Mouse (Mus musculus) large intestine, adult 2 months (tissue): ENCODE results near the gene Cpe. TPM values are rescaled to one million over a fixed set of nuclear protein-coding genes. Genes with fewer than 3 reads are reported as not detected.

Experiments
- DNase-seq: peaks from one replicate; pipeline ENCODE4 v3.0.0-alpha.2; 2012; ENCODE audit warnings: low read depth, low spot score
- WGBS: fragments of 180-500 bp; shearing (Covaris S2); methylation state at CpG from one replicate; pipeline ENCODE4 v1.1.7; 2018; 5-methylcytosine and 5-hydroxymethylcytosine counted together
- polyA plus RNA-seq: library from polyadenylated mRNA; depleted of rRNA; stranded (reverse); fragments of >200 nt; gene quantifications from 2 replicates; pipeline ENCODE4 v1.2.3, GENCODE M21; 2012; rRNA removed

Cpe gene
- 42.0 and 43.0 TPM in 2 replicates for polyA plus RNA-seq

DNA sequence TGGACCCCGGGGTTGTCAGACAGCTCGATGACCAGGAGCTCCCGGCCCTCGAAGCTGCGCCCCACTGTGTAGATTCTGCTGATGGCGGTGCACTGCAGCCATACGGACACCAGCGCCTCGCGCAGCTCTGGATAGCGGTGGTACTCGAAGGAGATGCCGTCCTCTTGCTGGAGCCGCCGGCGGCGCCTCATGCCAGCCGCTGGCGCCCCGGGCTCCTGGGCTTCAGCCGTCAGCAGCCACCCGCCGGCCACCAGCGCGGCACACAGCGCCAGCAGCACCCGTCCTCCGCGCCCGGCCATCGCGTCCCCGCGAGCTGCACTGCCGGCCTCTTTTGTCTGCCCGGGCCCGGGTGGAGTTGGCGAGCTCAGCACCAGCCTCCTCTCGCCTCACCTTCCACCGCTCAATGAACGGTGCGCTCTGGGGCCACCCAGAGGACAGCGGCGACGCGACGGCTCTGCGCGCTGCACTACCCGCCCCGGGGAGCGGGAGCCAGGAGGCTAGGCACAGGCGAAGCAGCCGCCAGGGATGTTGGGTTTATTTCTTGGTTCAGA is at the start of gene Cpe:
TSS of gene Cpe (minus strand) at position 404 of the 551 bp plus-strand sequence.
- WGBS, result under 1% methylated on average over 54 of the region's 54 CpGs
- DNase-seq, result peak; percentile 19

DNA sequence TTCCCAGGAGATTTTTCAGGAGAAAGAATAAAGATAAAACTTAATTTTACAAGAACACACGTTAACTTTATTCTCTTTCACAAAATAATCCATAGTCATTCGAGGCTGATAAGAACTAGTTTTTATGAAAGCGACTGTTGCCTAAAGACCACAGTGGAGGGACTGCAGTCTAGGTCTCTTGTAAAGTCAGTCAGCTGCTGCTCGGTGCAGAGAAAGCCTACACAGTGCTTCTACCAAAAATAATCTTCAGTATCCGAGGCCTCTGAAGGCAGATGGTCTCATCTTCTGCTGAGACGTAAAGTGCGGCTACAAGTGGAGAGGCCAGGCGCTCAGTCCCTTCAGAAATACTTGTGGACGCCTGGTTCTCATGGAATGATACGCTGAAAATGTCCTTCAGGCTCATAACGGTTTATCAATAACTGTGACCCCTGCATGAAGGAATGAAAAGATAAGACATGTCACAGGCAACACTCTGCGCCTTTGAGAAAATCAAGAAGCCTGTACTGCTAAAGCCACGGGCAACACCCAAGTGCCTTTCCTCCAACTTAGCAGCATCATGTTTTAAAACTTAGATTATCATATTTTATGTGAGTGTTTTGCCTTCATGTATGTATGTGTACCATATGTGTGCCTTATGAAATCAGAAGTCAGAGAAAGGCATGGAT is 47.8 kb upstream of the Cpe start:
- 91% methylated on average over 13 of the region's 13 CpGs for WGBS

DNA sequence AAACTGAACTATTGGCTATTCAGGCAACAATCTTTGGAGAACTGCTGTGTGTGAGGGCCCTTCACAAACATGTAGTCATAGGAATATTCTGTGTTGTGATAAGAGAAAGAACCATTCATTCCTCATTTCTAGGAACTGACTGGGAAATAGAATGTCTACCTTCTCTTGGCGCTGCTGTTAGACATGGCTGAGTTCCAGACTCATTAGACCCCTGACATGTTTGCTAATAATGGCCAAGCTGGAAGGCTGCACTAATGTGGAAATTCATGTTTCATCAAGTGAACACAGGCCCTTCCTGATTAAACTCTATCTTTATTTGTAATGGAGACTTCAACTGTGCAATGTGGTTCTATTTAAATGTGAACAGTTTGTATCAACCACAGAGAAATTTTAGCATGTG is 46.1 kb upstream of the Cpe start:
- no peak for DNase-seq

More for the DNA sequence above, 47.8 kb upstream of the Cpe start:
- DNase-seq, result no peak

DNA sequence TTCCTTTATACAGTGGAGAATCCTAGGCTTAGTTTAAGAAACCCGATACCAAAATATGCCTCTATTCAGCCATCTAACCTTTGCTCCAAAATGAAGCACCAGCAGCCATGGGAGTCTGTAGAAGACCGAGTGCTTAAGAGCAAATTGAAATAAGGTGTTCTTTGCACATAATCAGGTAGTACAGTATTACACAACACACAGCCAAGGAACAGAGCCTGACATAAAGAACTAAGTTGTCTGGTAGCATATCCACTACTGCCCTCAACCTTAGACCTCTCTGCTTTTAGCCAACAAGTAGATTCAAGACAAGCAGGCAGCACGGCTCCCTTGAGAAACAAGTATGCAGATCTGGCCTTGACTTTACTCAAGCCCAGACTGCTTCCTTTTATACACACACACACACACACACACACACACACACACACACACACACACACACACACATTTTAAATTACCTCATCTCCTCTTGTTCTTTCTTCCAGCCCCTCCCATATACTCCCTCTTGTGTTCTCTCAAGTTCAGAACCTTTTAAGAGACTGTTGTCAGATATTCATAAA is 44.0 kb upstream of the Cpe start:
- DNase-seq, result no peak
- 71% methylated on average over 3 of the region's 3 CpGs for WGBS

More for the DNA sequence above, 46.1 kb upstream of the Cpe start:
- WGBS, result 93% methylated on average over 1 of the region's 1 CpGs

DNA sequence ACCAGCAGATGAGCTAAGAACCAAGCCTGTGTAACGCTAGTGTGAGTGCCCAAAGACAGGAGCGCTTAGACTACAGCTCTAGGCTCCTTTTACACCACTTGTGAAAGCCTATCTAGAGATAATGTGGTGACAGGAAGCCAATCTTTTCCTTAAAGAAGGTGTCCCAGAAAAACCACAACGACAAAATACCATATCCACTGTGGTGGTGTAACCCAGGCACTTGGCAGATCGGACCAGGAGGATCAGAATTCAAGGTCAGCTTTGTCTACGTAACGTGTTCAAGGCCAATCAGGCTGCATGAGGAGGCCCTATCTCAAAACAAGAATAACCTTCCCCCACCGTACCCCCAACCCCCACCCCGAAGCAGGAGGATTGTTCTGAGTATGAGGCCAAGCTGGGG is 42.3 kb upstream of the Cpe start:
- no peak for DNase-seq
- 94% methylated on average over 8 of the region's 8 CpGs for WGBS

DNA sequence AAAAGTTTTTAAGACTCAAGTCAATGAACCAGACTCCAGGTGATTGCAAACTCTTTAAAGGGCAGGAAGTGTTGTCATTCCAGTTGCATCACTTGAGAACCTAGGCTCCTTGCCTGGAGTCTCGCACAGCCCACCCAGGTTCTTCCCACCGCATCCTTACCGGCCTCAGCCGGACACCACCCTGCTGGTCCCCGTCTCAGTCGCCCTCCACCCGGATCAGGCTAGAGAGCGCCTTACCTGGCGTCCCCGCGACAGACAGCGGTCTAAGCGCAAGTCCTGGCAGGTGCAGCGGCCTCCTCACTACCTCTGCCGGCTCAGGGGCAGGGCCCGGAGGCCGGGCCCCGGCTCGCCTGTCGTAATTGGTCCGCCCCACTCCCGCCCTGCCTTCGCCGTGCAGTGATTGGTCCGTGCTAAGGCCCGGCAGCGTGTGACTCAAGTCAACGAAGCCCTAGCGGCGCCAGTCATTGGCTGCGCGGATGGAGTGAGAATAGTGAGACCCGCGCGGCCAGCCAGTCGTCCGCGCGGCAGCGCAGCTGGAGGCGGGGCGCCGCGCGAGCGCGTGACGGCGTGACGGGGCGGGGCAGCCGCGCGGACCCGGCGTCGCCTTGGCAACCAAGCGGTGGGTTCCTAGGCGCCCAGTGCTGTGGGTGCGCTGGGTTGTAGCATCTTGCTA is 40.6 kb upstream of the Cpe start, which contains the start of gene Msmo1:
TSS of gene Msmo1 (minus strand) at position 522 of the 673 bp plus-strand sequence.
- DNase-seq, result peak; percentile 96
- under 1% methylated on average over 60 of the region's 60 CpGs for WGBS

DNA sequence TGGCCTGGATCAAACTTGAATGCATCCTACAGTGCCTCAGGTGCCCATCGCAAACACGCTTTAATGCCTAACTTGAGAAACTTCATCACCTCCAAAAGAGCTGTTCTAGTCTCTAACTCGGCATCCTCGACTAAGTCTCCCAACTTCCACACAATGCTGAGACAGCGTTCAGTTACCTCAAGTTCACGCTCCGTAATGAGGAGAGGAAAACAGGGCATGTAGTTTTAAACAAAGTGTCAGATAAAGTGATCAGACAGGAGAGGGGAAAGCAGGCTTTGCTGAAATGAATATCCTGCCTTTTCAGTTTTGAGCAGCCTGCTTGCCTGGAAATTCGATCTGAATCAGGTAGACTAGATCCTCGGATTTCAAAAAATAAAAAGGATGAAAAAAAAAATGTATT is 39.7 kb upstream of the Cpe start:
- WGBS, result 3% methylated on average over 9 of the region's 9 CpGs
- no peak for DNase-seq

DNA sequence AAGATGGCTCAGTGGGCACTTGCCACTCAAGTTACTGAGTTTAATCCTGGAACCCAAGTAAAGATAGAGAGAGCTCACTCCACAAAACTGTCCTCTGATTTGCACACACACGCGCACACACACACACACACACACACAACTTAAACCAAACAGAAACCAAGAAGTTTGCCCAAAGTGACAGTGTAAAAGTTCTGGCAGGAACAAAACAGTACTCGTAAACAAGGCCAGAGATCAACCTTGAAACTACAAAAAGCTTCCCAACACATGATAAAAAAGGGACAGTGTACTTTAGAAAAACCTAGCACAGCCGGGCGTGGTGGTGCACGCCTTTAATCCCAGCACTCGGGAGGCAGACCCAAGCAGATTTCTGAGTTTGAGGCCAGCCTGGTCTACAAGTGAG is 35.3 kb upstream of the Cpe start:
- no peak for DNase-seq
- WGBS, result 54% methylated on average over 7 of the region's 7 CpGs

DNA sequence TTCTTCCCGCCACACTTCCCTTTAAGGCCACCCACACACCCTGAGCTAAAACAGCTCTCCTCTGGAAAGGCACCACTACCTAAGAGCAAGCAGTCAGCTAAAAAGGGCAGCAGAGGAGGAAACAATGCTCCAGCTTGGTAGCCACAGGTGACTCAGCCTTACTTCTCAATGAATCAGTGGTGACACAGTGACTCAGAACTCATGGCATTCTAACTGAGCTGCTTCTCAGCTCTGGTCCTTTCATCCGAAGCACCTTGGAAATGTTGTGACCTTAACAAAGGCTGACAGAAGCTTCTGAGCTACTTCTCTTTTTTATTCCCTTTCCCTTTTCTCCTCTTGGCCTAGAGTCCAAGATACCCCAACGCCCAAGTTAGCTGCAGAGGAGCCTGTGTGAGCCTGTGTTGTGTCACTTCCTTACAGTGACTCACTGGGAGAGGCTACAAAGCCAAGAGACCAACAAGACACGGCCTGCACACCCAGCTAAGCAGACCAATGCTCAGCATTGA is 33.4 kb upstream of the Cpe start:
- 63% methylated on average over 4 of the region's 4 CpGs for WGBS
- DNase-seq, result no peak

DNA sequence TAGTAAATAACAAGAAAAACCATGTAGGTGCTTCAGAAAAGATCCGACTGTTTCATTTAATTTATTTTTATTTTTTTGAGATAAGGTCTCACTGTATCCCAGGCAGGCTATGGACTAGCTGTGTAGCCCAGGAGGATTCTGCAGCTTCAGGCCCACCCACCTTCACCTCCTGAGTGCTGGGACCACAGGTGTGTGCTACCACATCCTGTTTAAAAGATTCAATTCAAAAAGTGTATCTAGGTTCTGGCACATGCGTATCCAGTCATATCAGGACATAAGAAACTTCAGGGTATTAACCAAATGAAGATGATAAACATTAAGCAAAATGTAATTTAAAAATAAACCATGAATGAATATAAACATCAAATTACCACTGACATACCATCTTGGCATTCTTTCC is 30.4 kb upstream of the Cpe start:
- WGBS, result 89% methylated on average over 2 of the region's 2 CpGs

DNA sequence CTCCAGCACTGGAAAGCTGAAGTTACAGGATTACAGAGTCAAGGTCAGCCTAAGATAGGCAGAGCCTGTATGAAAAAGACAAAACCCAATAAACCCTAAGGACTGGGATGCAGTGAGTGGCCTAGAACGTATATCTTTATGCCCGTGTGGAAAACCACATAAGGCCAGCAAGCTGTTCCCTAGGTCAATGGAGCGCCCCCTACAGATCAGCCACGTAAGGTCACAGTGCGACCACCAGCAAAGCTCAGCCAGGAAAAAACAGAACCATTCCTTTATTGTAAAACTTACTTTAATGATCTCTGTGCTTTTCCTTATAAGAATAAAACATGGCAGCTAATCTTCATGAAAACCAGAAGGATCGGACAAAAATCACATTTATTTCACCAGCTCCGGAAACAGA is 25.0 kb upstream of the Cpe start:
- WGBS, result 89% methylated on average over 7 of the region's 7 CpGs
- no peak for DNase-seq

More for the DNA sequence above, 30.4 kb upstream of the Cpe start:
- DNase-seq, result no peak

DNA sequence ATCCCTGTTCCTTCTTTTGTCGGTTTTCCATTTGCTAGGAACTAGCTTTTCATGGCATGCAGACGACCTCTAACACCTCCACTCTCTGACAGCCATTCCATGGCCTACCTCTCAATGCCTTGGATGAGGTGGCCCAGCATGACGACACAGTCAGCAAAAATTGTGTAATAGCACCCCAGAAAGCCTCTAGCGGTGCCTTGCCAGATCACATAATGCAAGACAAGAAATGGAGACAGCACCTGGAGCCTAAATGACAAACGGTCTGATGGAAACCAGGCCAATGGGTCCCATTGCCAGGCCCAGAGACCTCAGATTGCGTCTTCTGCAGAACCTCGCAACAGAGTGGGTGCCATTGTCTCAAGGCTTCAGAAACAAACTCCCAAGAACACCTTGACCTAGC is 19.6 kb upstream of the Cpe start:
- 89% methylated on average over 7 of the region's 7 CpGs for WGBS

DNA sequence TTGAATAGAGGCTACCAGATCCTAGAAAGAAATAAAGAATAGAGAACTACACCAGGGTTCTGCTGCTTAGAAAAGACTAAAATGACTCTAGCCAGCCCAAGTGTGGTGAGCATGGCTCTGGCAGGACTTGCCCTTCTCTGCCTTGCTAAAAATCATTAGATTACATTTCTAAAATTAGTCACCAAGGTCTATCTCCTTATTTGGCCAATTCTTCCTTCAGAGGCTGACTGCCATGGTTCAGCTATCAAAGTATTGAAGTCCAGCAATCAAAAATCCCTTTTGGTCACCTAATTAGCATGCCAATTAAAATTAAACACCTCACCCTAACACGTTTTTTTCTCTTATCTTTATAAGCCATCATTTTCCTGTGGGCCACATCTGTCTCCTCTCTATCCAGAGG is 18.7 kb upstream of the Cpe start:
- WGBS, result 17% methylated on average over 1 of the region's 1 CpGs
- no peak for DNase-seq

More for the DNA sequence above, 19.6 kb upstream of the Cpe start:
- no peak for DNase-seq

DNA sequence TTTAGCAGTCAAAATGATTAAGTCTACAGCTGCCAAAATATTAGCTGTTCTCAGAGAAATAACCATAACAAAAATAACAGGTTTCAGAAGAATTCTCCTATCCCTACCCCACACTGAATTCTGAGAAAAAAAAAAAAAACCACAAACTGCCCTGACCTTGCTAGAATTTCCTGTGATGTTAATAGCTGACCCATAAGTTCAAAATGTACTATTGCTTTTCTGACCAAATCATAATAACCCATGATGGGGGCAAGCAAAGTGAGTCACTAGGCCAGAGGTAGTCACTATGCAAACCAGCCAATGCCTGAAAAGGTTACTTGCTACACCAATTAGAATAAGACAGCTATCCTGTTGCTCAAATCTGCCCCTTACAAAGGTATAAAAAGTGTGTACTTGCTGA is 14.6 kb upstream of the Cpe start:
- no peak for DNase-seq

DNA sequence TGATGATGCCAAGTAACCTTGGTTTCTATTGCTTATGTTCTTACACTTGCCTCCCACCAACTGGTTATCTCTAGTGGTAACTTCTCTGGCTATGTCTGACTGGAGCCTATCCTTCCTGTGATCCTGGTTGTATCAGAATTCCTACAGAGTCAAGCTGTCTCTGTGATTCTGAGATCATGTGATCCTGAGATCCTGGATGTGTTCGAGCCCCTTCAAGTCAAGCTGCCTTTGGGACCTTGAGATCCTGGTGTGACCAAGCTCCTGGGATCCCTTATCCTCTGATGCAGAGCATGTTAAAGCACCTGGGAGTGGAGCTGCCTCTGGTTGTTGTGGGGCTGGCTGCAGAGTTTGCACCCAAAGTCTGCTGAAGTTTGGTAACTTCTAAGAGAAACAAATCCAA is 10.3 kb upstream of the Cpe start:
- DNase-seq, result no peak
- 71% methylated on average over 1 of the region's 1 CpGs for WGBS

DNA sequence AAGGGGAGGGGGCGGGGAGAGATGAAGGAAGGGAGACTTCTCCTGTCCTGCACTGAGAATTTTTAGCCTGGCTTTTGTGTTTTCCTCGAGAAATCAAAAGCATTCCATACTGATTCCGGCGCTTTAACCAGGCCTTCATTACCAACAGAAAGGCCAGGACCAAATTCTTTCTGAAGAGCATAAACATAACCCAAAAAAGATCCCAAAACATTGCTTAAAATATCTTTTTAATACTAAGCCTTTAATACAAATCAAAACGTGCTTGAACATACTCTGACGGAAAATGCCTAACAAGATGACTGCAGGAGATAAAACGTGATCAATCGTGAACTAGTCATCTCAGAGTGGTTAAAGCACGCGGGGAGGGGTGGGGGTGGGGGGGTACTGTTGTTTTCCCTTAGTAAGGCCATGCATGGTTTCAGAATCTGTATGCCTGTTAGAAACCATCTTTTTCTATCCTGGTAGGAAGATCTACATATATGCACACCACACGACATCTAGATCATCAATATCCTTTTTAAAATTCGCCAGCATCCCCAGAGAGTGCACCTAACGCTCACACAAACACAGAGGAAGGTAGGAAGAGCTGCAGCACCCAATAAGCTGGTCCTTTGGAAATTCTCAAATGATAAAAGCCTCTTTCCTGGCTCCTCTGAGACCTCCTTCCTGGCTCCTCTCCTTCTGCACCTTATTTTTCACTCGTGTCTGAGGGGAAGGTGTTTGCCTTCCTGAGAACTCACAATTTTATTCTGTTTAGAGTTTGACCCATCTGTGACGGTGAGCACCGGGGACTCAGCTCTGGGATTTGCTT is 1.1 kb downstream of the Cpe start:
- WGBS, result 34% methylated on average over 16 of the region's 16 CpGs
- DNase-seq, result no peak

DNA sequence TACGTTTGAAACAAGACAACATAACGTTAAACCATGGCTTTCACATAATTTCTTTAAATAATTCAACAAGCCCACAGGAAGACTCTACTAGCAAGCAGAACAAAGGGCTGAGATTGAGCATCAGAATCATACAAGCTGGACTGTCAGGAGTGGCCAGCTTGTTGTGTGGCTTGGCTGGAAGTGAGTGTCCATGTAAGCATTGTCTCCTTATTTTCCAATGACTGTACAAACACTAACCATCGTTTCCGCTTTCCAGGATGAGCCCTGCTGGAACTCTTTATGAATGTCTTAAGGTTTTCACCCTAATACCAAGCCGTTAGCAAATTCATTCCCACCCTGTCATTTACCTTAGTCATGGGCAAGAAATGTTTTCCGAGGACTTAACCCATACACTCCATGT is 2.0 kb downstream of the Cpe start:
- DNase-seq, result no peak
- 74% methylated on average over 6 of the region's 6 CpGs for WGBS

DNA sequence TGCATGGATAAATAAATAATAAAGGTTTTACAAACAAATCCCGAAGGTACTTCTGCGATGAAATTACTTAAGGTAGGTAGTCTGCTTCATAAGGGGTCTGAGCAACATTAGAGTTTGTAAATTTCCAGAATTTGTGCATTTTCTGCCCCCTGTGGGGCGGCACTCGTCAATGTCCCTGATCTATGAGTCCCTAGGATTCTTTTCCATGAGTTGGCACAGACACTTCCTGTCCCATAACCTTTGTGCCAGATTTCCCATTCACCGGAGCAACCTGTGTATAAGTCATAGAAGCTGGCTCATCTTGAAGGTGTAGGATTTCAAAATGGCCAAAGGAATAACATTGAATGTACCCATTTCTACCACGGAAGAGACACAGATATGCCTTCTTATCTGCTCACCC is 2.5 kb downstream of the Cpe start:
- no peak for DNase-seq
- 65% methylated on average over 6 of the region's 6 CpGs for WGBS

DNA sequence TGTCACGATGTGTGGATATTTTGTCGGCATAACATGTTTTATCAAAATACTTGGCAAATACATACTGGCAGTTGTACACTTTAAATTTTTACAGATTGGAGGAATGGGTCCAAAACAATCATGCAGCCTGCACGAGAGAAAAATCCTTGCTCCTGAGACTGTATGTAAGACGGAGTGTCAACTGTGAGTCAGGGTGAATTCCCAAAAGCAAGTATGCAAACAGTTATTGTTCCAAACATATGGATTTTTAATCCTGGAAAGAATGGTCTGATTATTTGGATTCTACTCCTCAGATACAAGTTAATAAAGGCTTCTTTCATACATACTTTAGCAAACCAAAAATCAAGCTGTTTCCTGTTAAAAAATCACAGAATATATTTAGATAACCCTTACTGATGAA is 4.1 kb downstream of the Cpe start:
- 59% methylated on average over 4 of the region's 4 CpGs for WGBS

DNA sequence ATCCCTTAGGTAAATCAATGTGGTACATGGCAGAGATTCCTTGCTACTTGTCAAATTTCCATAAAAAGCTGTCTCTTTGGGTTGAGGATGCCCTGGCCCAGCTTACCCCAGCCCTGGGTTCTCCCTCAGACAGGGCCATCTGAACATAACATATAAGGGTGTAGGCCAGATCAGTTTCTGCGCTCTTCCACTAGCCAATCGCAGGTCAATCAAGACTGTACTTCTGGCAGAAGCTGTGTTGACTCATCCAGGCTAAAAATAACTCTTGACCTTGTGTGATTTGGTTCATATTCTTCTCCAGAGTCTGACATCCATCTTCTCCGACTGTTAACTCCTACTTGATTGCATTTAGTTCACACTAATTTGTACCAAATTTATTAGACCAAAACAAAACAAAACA is 4.7 kb downstream of the Cpe start:
- DNase-seq, result no peak
- 40% methylated on average over 3 of the region's 3 CpGs for WGBS

More for the DNA sequence above, 4.1 kb downstream of the Cpe start:
- DNase-seq, result no peak
